Mouse (Mus musculus) embryonic fibroblast, embryonic 13.5 days (primary cell): ENCODE measurements around the gene Adgrl3. TPM values are rescaled to one million over a fixed set of nuclear protein-coding genes. Genes with fewer than 3 reads are reported as not detected.

Experiments used
- H3K27ac ChIP-seq: 2 replicates; pipeline ENCODE4 v1.5.1; 2012; ENCODE audit warnings: low read length, control low read depth, inconsistent platforms; ENCODE audit not compliant: insufficient read depth
- H3K4me1 ChIP-seq: 2 replicates; pipeline ENCODE4 v1.6.1; 2011; ENCODE audit warnings: low read length; ENCODE audit not compliant: control insufficient read depth, insufficient read depth
- H3K4me3 ChIP-seq: 2 replicates; pipeline ENCODE4 v1.5.1; 2011; ENCODE audit warnings: mild to moderate bottlenecking, control low read depth, low read length; ENCODE audit not compliant: insufficient read depth
- CTCF ChIP-seq: IDR thresholded peaks from 2 replicates; pipeline ENCODE4 v1.5.1; 2011; ENCODE audit warnings: mild to moderate bottlenecking, control low read depth, low read length, moderate library complexity, borderline replicate concordance; ENCODE audit not compliant: insufficient read depth
- POLR2A ChIP-seq: IDR thresholded peaks from 2 replicates; pipeline ENCODE4 v1.6.1; 2011; ENCODE audit warnings: low read depth, mild to moderate bottlenecking, control low read depth, low read length, moderate library complexity
- polyA plus RNA-seq: library from polyadenylated mRNA; stranded (reverse); fragments of >200 nt; gene quantifications from 2 replicates; pipeline ENCODE4 v1.2.4, GENCODE M21; 2011; ENCODE audit warnings: low read depth; ENCODE audit not compliant: missing spikeins, insufficient read length

Adgrl3 gene
- polyA plus RNA-seq, 1 experiment, result 35.9 TPM

DNA sequence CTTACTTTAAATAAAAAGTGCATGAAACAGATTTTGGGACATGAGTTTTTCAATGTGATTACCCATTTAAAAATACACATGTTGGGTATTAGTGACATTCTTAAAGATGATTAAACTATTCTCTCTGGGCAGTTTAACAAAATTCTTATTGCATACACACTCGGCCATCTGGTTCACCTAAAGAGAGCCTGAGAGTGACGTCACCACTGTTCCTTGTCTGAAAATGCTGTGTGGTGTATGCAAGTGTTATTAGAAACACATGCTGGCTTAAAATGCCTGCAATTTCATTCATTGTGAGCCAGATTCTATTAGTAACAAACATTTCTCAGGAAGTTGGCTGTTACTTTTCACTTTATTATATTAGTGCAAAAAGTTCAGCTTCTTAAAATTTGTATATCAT, 812.7 kb downstream of the Adgrl3 start:
- TF ChIP-seq CTCF (no peak), POLR2A (no peak)
- Histone ChIP-seq H3K4me3 (no peak overlapping the region), H3K27ac (no peak overlapping the region), H3K4me1 (no peaks in the 10 kb centered on the region; the same call in 1 of the 2 replicates)

DNA sequence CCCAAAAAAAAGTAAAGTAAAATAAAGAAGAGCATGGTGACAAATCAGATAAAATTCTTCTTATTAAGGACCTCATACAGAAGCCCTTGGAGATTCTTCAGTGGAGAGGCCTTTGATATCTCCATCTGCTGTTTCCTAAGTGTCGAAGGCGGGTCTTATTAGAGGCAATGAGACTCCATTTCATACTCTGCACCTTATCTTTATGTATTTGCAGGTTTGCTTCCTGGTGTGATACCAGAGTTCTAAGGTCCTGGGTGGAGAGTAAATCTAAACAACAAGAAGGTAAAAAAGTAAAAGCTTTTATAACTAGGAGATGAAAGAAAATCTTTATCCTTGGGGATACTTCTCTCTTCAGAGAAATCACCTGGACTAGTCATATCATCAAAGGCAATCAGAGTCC, 817.9 kb downstream of the Adgrl3 start:
- no peak for TF ChIP-seq CTCF
- no peak for TF ChIP-seq POLR2A
- H3K4me3 ChIP-seq, result no peak overlapping the region

DNA sequence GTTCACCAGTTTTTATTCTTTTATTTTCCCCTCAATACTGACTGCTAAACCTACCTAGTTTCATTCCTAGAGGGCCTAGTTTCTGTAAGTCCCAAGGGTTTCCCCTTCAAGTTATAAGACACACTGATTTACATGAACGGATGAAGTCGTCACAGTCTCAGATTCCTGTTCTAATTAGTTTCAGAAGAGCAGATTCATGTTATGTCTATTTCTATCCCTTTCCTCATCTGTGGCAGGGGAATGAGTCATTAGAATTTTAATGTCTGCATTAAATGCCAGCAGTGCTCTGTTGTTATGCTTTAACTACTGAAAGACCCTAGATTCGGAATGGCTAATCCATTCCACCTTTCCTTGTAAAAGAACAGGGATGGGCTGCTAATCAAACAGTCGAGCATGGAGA, 823.9 kb downstream of the Adgrl3 start:
- H3K4me3 ChIP-seq, result no peak overlapping the region
- H3K27ac ChIP-seq, result peak overlapping the region; percentile 77
- H3K4me1 ChIP-seq, result no peaks in the 10 kb centered on the region; the same call in 1 of the 2 replicates
- TF ChIP-seq POLR2A (no peak), CTCF (no peak)

More for the DNA sequence above, 817.9 kb downstream of the Adgrl3 start:
- H3K27ac ChIP-seq, result no peak overlapping the region
- no peaks in the 10 kb centered on the region for H3K4me1 ChIP-seq

DNA sequence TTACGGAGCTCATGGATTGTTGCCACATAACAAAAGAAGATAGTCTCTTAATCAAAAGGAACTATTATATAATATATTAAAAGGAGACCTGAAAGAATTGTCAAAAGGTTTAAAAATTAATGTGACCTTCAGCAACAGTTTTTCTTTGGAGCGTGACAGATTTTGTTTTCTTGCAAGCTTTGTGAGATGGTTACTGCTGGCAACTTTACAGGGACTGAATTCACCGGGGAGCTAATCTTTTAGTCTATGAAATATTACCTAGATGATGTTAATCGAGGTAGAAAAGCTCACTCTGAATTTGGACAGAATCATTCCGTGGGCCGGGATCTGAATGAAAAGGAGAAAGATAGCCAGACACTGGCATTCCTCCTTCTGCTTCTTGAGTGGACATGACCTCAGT, 850.4 kb downstream of the Adgrl3 start:
- H3K4me1 ChIP-seq, result no peaks in the 10 kb centered on the region
- no peak overlapping the region for H3K4me3 ChIP-seq
- TF ChIP-seq POLR2A (no peak), CTCF (no peak)
- H3K27ac ChIP-seq, result no peak overlapping the region
